Mouse (Mus musculus) liver, embryonic 14.5 days (tissue): Measurements from ENCODE around the gene Smim10l2a.

Source experiments
- CTCF ChIP-seq: IDR thresholded peaks from 2 replicates; pipeline ENCODE4 v1.5.1; 2016; ENCODE audit warnings: antibody characterized with exemption, low read depth, control low read depth
- EP300 ChIP-seq: IDR thresholded peaks from 2 replicates; pipeline ENCODE4 v1.6.1; 2016; ENCODE audit warnings: antibody characterized with exemption, low read depth

DNA sequence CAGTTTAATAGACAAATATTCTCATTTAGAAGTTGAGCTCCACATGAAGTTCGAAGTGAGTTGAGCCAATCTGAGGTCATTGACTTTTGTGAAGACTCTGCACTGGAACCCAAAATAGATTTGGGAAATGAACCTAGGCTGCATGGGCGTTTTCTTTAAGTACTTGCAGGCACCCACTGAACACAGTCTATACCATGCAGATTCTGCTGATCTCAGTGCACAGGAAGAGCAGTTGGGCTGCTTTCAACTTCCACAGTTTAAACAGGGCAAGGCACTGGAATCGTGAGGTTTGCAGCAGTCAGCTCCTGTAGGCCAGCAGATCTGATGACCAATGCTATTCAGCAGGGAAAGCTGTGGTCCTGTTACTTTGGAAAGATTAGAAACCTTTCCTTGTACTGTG lies 41.9 kb downstream of the Smim10l2a start:
- TF ChIP-seq CTCF, result no peak
- no peak for TF ChIP-seq EP300
